Mouse (Mus musculus) left cerebral cortex, postnatal 4 days (tissue): ENCODE data around the gene Adh6b. TPM values are rescaled to one million over a fixed set of nuclear protein-coding genes. Genes with fewer than 3 reads are reported as not detected.
"Not testable (repeated sequence)": the region's sequence is repeated elsewhere in the genome, so short reads cannot be mapped to it uniquely, and the experiment has no call there.

ENCODE experiments used
- DNase-seq: peaks from one replicate; pipeline ENCODE4 v3.0.0-alpha.2; 2022
- intact Hi-C: fragments of 180-260 bp; cut with DNase I; formaldehyde crosslinking; loops from one replicate; pipeline ENCODE4 v1.15.1; 2025
- total RNA-seq, 2 experiments: library from RNA; stranded (reverse); gene quantifications; 2 replicates each; pipeline ENCODE4 v1.2.3; 2021

Gene Adh6b
- total RNA-seq, 2 experiments from 2014 or later: 0.26 TPM; not detected in 1

- intact Hi-C loops: no loop called here
- no peak for DNase-seq
These were observed 17.3 kb downstream of the Adh6b start for GRCm38 (mm10) chr3:138358856-138359255.

GRCm38 (mm10) chr3:138360721-138361120 lies 19.1 kb downstream of the Adh6b start:
- intact Hi-C loops: no loop called here

GRCm38 (mm10) chr3:138362920-138363319 lies 21.3 kb downstream of the Adh6b start:
- no peak for DNase-seq
- intact Hi-C loops: no loop called here

More at GRCm38 (mm10) chr3:138360721-138361120, 19.1 kb downstream of the Adh6b start:
- DNase-seq: no peak

- no peak for DNase-seq
- intact Hi-C loops: no loop called here
These were observed 24.6 kb downstream of the Adh6b start for GRCm38 (mm10) chr3:138366181-138366580.

- no peak for DNase-seq
- intact Hi-C loops: no loop called here
These were observed 28.0 kb downstream of the Adh6b start for GRCm38 (mm10) chr3:138369546-138369945.

- intact Hi-C loops, DNase-seq: not testable (repeated sequence)
These were observed 28.7 kb downstream of the Adh6b start for GRCm38 (mm10) chr3:138370289-138370688.

GRCm38 (mm10) chr3:138373920-138374319 lies 32.3 kb downstream of the Adh6b start:
- no peak for DNase-seq
- intact Hi-C loops: no loop called here

GRCm38 (mm10) chr3:138375148-138375547 lies 33.6 kb downstream of the Adh6b start:
- intact Hi-C loops: no loop called here
- DNase-seq: no peak

GRCm38 (mm10) chr3:138381133-138381532 lies 39.6 kb downstream of the Adh6b start:
- intact Hi-C loops: no loop called here
- DNase-seq: peak; percentile 27

GRCm38 (mm10) chr3:138387155-138387554 lies 45.6 kb downstream of the Adh6b start:
- intact Hi-C loops: no loop called here
- no peak for DNase-seq

- no peak for DNase-seq
- intact Hi-C loops: loop anchor here (10.0 kb wide), 1 partner anchor 210 kb away; the partner anchor contains the start of gene 4930579F01Rik
These were observed 63.3 kb downstream of the Adh6b start for GRCm38 (mm10) chr3:138404872-138405271.

- DNase-seq: peak; percentile 51
- intact Hi-C loops: loop anchor here (10.0 kb wide), 1 partner anchor 211 kb away; the partner anchor contains the start of gene 4930579F01Rik
These were observed 63.8 kb downstream of the Adh6b start for GRCm38 (mm10) chr3:138405341-138405740.

- intact Hi-C loops: loop anchor here (10.0 kb wide), 1 partner anchor 211 kb away; the partner anchor contains the start of gene 4930579F01Rik
- DNase-seq: no peak
These were observed 64.3 kb downstream of the Adh6b start for GRCm38 (mm10) chr3:138405840-138406239.

- intact Hi-C loops: loop anchor here (10.0 kb wide), 1 partner anchor 213 kb away; the partner anchor contains the start of gene 4930579F01Rik
- no peak for DNase-seq
These were observed 66.3 kb downstream of the Adh6b start for GRCm38 (mm10) chr3:138407920-138408319.

Other genes starting within 250 kb of the Adh6b start
- 1 to 10 TPM; 4.4 to 5.5 TPM for gene Trmt10a, start 198.3 kb upstream of the Adh6b start, total RNA-seq
- 1 to 10 TPM; 4.4 to 5.0 TPM for gene Mttp, start 196.8 kb upstream of the Adh6b start, total RNA-seq
- not detected for gene 4930579F01Rik, start 147.9 kb upstream of the Adh6b start, total RNA-seq
- gene Adh7, start 124.0 kb upstream of the Adh6b start, total RNA-seq: under 1 TPM in 1 of 2 experiments, not detected in 1; 0.85 TPM
- 1 to 10 TPM; 2.0 to 2.3 TPM for gene Adh1, start 80.8 kb upstream of the Adh6b start, total RNA-seq
- gene Adh6a, start 28.5 kb upstream of the Adh6b start, total RNA-seq: not detected
- not detected for gene Adh4, start 73.7 kb downstream of the Adh6b start, total RNA-seq
- gene Adh5, start 101.3 kb downstream of the Adh6b start, total RNA-seq: 100 to 1,000 TPM; 120 to 122 TPM
- 10 to 100 TPM; 62.7 to 64.6 TPM for gene Metap1, start 147.7 kb downstream of the Adh6b start, total RNA-seq
- gene Eif4e, start 184.4 kb downstream of the Adh6b start, total RNA-seq: 100 to 1,000 TPM; 174 to 192 TPM